Mouse (Mus musculus) MEL (cell line): ENCODE data around the gene Scarb2. TPM values are rescaled to one million over a fixed set of nuclear protein-coding genes. Genes with fewer than 3 reads are reported as not detected.

ENCODE experiments used
- DNase-seq: peaks from one replicate; pipeline ENCODE4 v3.0.0; 2011; ENCODE audit warnings: low read depth, low spot score
- H3K27ac ChIP-seq: 2 replicates; pipeline ENCODE4 v1.5.1; 2012; ENCODE audit warnings: low read depth, mild to moderate bottlenecking, control low read depth, low read length, moderate library complexity; ENCODE audit not compliant: control insufficient read depth
- H3K27me3 ChIP-seq, 2 experiments: fragments of 150-350 bp in 1 of 2; sonication (generic) in 1 of 2; 2 replicates each; pipeline ENCODE4 v1.6.1; 2012; ENCODE audit warnings: low read length in 2 of 2, mild to moderate bottlenecking in 2 of 2, improper control_type of control experiment in 1 of 2, moderate library complexity in 1 of 2; ENCODE audit not compliant: insufficient read depth in 2 of 2, control insufficient read depth in 1 of 2
- H3K36me3 ChIP-seq, 2 experiments: 2 replicates each; pipeline ENCODE4 v1.6.1; 2012 to 2014; ENCODE audit warnings: low read length in 2 of 2, improper control_type of control experiment in 1 of 2, inconsistent platforms in 1 of 2, mild to moderate bottlenecking in 1 of 2; ENCODE audit not compliant: insufficient read depth in 2 of 2, control insufficient read depth in 1 of 2
- H3K4me1 ChIP-seq, 2 experiments: fragments of 150-350 bp in 1 of 2; sonication (generic) in 1 of 2; 2 replicates each; pipeline ENCODE4 v1.6.1; 2012; ENCODE audit warnings: low read length in 2 of 2, improper control_type of control experiment in 1 of 2, mild to moderate bottlenecking in 1 of 2; ENCODE audit not compliant: insufficient read depth in 2 of 2, control insufficient read depth in 1 of 2
- H3K4me3 ChIP-seq, 2 experiments: fragments of 150-350 bp in 1 of 2; sonication (generic) in 1 of 2; 2 replicates each; pipeline ENCODE4 v1.5.1; 2012; ENCODE audit warnings: low read depth in 2 of 2, low read length in 2 of 2, mild to moderate bottlenecking in 2 of 2, moderate library complexity in 2 of 2, control low read depth in 1 of 2, improper control_type of control experiment in 1 of 2; ENCODE audit not compliant: control insufficient read depth in 1 of 2, insufficient read depth in 1 of 2
- H3K79me2 ChIP-seq: 2 replicates; pipeline ENCODE4 v1.6.1; 2012; ENCODE audit warnings: mild to moderate bottlenecking, low read length, moderate library complexity; ENCODE audit not compliant: control insufficient read depth, poor library complexity, insufficient read depth
- H3K9ac ChIP-seq: 2 replicates; pipeline ENCODE4 v1.6.1; 2012; ENCODE audit warnings: low read depth, mild to moderate bottlenecking, control low read depth, low read length, moderate library complexity; ENCODE audit not compliant: control insufficient read depth, poor library complexity, severe bottlenecking
- H3K9me3 ChIP-seq: fragments of 150-350 bp; sonication (generic); replicated peaks from 2 replicates; pipeline ENCODE4 v1.6.1; 2012; ENCODE audit warnings: mild to moderate bottlenecking, low read length, improper control_type of control experiment, moderate library complexity; ENCODE audit not compliant: insufficient read depth
- BHLHE40 ChIP-seq: IDR thresholded peaks from 2 replicates; pipeline ENCODE4 v1.6.1; 2012; ENCODE audit warnings: low read depth, mild to moderate bottlenecking, inconsistent platforms, low read length, improper control_type of control experiment, borderline replicate concordance
- E2F4 ChIP-seq: IDR thresholded peaks from 2 replicates; pipeline ENCODE4 v1.6.1; 2011; ENCODE audit warnings: low read depth, low read length, improper control_type of control experiment, borderline replicate concordance
- ETS1 ChIP-seq: IDR thresholded peaks from 2 replicates; pipeline ENCODE4 v1.6.1; 2012; ENCODE audit warnings: low read depth, mild to moderate bottlenecking, inconsistent platforms, low read length, improper control_type of control experiment, moderate library complexity
- GATA1 ChIP-seq: IDR thresholded peaks from 2 replicates; pipeline ENCODE4 v1.6.1; 2011; ENCODE audit warnings: low read depth, low read length, improper control_type of control experiment
- HCFC1 ChIP-seq: IDR thresholded peaks from 2 replicates; pipeline ENCODE4 v1.6.1; 2012; ENCODE audit warnings: low read depth, mild to moderate bottlenecking, inconsistent platforms, low read length, improper control_type of control experiment, moderate library complexity
- MAX ChIP-seq: IDR thresholded peaks from 2 replicates; pipeline ENCODE4 v1.6.1; 2011; ENCODE audit warnings: low read length, improper control_type of control experiment
- NELFE ChIP-seq: IDR thresholded peaks from 2 replicates; pipeline ENCODE4 v1.6.1; 2011; ENCODE audit warnings: low read depth, low read length, improper control_type of control experiment
- POLR2A ChIP-seq, 2 experiments: IDR thresholded peaks; 2 replicates each; pipeline ENCODE4 v1.6.1; 2011 to 2012; ENCODE audit warnings: low read length in 2 of 2, mild to moderate bottlenecking in 2 of 2, control low read depth in 1 of 2, improper control_type of control experiment in 1 of 2, low read depth in 1 of 2, moderate library complexity in 1 of 2; ENCODE audit not compliant: control insufficient read depth in 1 of 2, insufficient read depth in 1 of 2, poor library complexity in 1 of 2
- POLR2AphosphoS2 ChIP-seq: IDR thresholded peaks from 2 replicates; pipeline ENCODE4 v1.6.1; 2011; ENCODE audit warnings: low read length, improper control_type of control experiment
- POLR2AphosphoS5 ChIP-seq: IDR thresholded peaks from 2 replicates; pipeline ENCODE4 v1.6.1; 2012; ENCODE audit warnings: low read depth, borderline replicate concordance, mild to moderate bottlenecking, inconsistent platforms, low read length, moderate library complexity, mixed read lengths
- TBP ChIP-seq: IDR thresholded peaks from 2 replicates; pipeline ENCODE4 v1.8.0; 2011; ENCODE audit warnings: low read depth, low read length, improper control_type of control experiment
- TCF12 ChIP-seq: IDR thresholded peaks from 2 replicates; pipeline ENCODE4 v1.6.1; 2014; ENCODE audit warnings: low read depth, mild to moderate bottlenecking, inconsistent platforms, low read length, improper control_type of control experiment, moderate library complexity
- USF2 ChIP-seq, 2 experiments: IDR thresholded peaks; 2 replicates each; pipeline ENCODE4 v1.6.1; 2011 to 2012; ENCODE audit warnings: improper control_type of control experiment in 2 of 2, low read length in 2 of 2, borderline replicate concordance in 1 of 2, inconsistent platforms in 1 of 2, low read depth in 1 of 2, mild to moderate bottlenecking in 1 of 2; ENCODE audit not compliant: insufficient read depth in 1 of 2
- ZKSCAN1 ChIP-seq: IDR thresholded peaks from 2 replicates; pipeline ENCODE4 v1.6.1; 2012; ENCODE audit warnings: low read depth, mild to moderate bottlenecking, inconsistent platforms, low read length, improper control_type of control experiment, moderate library complexity
- ZMIZ1 ChIP-seq: IDR thresholded peaks from 2 replicates; pipeline ENCODE4 v1.6.1; 2012; ENCODE audit warnings: low read depth, mild to moderate bottlenecking, inconsistent platforms, low read length, improper control_type of control experiment, moderate library complexity
- polyA plus RNA-seq, 2 experiments: library from polyadenylated mRNA; stranded (reverse) in 1 of 2; unstranded in 1 of 2; fragments of >175 nt in 1 of 2; fragments of >200 nt in 1 of 2; gene quantifications; 2 replicates each; pipeline versions ENCODE4 v1.2.1 to v1.2.4; 2012; ENCODE audit warnings: low replicate concordance in 2 of 2, low read depth in 1 of 2; ENCODE audit not compliant: insufficient read length in 2 of 2, insufficient read depth in 1 of 2, missing spikeins in 1 of 2
- total RNA-seq: library from RNA; depleted of rRNA; stranded (reverse); fragments of 300-350 nt; gene quantifications from 2 replicates; pipeline ENCODE4 v1.2.3, GENCODE M21; 2012

The Scarb2 gene
- total and polyA plus RNA-seq, 3 experiments = 13.6 to 16.5 TPM; not detected in 1

DNA sequence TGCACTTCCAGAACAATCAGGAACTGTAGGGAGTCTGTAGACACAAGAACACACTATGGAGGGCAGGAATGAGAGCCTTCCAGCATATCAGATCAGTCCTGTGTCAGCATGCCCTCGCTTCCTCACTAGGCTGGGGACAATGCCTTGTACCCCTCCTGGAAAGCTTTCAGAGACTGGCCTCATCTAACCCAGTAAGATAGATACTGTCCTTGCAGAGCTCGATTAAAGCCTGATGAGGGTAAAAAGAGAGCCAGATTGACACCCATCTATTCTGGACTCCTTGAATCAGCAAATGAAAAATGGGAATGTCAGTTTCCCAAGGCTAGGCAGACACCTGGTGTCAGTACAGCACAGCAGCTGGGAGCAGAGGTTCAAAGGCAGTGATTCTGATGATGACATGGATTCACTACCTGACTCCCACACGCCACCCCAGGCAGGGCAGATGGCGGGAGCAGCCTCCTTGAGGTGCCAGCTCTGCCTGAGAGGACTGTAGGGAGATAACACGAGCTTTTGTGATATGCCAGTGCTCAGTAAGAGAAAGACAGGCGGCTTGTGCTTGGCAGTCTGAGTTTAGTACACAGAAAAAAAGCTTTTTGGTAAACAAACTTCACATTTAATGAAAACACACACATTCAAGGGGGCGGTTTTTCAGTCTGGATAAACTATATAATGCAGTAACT, 95.0 kb downstream of the Scarb2 start:
- DNase-seq = no peak
- TF ChIP-seq GATA1 = no peak
- TF ChIP-seq ZKSCAN1 = no peak
- no peak for TF ChIP-seq POLR2A (IDR thresholded peaks at IDR 0.05; ENCODE audit: control insufficient read depth in 1 of 2, insufficient read depth in 1 of 2, low read depth in 1 of 2, low read length in 2 of 2, poor library complexity in 1 of 2)
- no peak for TF ChIP-seq USF2 (IDR thresholded peaks at IDR 0.05; ENCODE audit: borderline replicate concordance in 1 of 2, insufficient read depth in 1 of 2, low read depth in 1 of 2, low read length in 2 of 2)
- no peak for TF ChIP-seq NELFE
- no peak for TF ChIP-seq HCFC1
- TF ChIP-seq POLR2AphosphoS2 = no peak
- no peak for TF ChIP-seq ETS1
- no peak for TF ChIP-seq E2F4
- TF ChIP-seq MAX = no peak
- TF ChIP-seq POLR2AphosphoS5 = no peak
- TF ChIP-seq ZMIZ1 = no peak
- no peak for TF ChIP-seq BHLHE40
- TF ChIP-seq TBP = no peak
- Histone ChIP-seq H3K4me3 (no peak overlapping the region), H3K27me3 (no peaks in the 10 kb centered on the region), H3K9me3 (no peaks in the 10 kb centered on the region), H3K4me1 (no peaks in the 10 kb centered on the region), H3K9ac (no peak overlapping the region), H3K27ac (no peak overlapping the region), H3K36me3 (peaks cover 0 to 3% of the 10 kb centered on the region in 2 experiments; a peak in 2 of 4 replicates), H3K79me2 (no peaks in the 10 kb centered on the region)

DNA sequence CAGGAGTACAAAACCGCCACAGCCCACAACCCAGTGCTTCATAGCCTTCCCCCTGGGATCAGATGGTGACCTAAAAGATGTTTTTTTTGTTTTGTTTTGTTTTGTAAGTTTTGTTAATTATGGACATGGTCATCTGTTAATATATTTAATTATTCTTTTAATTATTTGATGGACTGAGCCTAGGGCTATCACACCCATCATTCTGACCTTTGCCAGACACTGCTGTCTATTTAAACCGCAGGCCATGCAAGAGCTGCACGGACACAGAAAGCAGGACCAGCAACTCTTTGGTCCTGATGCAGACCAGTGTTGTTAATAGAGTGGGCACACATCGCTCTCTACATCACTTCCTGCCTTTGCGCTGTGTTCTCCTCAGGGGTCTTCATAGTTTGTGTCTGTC, 96.1 kb downstream of the Scarb2 start:
- H3K36me3 ChIP-seq = peaks cover 0 to 3% of the 10 kb centered on the region in 2 experiments; a peak in 2 of 4 replicates
- no peak for TF ChIP-seq TCF12
- TF ChIP-seq BHLHE40 = no peak
- DNase-seq = no peak
- H3K79me2 ChIP-seq = no peaks in the 10 kb centered on the region
- no peak overlapping the region for H3K27ac ChIP-seq
- H3K9ac ChIP-seq = no peak overlapping the region
- no peaks in the 10 kb centered on the region for H3K27me3 ChIP-seq
- H3K4me3 ChIP-seq = no peak overlapping the region
- no peaks in the 10 kb centered on the region for H3K4me1 ChIP-seq
- H3K9me3 ChIP-seq = no peaks in the 10 kb centered on the region
